Mouse (Mus musculus) testis, postnatal 14 days (tissue): ENCODE data around the gene Trim34b.
"Not testable (repeated sequence)": the region's sequence is repeated elsewhere in the genome, so short reads cannot be mapped to it uniquely, and the experiment has no call there.

Source experiments
- DNase-seq: peaks from one replicate; pipeline ENCODE4 v3.0.0; 2021; ENCODE audit warnings: low spot score

Gene Trim34b

DNA sequence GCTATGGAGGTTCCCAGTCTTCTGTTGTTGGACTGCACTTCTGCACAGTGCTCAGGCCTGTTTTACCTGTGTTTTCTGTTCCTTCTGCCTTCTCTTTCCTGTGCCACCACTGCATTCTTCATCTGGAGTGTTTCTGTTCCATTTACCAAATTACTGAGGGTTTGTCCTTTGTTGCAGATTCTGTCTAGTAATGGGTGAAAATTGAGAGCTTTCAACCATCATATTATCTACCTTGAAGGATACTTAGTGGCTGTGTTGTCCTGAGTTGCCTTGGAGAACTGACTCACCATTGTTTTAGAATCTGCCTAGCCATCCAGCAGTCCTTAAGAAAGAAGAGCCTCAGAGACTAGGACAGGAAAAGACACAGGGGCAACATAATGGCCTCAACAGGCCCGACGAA lies at the start of gene Trim34b:
TSS of gene Trim34b (plus strand) at position 301 of the 400 bp plus-strand sequence.
- not testable (repeated sequence) for DNase-seq

DNA sequence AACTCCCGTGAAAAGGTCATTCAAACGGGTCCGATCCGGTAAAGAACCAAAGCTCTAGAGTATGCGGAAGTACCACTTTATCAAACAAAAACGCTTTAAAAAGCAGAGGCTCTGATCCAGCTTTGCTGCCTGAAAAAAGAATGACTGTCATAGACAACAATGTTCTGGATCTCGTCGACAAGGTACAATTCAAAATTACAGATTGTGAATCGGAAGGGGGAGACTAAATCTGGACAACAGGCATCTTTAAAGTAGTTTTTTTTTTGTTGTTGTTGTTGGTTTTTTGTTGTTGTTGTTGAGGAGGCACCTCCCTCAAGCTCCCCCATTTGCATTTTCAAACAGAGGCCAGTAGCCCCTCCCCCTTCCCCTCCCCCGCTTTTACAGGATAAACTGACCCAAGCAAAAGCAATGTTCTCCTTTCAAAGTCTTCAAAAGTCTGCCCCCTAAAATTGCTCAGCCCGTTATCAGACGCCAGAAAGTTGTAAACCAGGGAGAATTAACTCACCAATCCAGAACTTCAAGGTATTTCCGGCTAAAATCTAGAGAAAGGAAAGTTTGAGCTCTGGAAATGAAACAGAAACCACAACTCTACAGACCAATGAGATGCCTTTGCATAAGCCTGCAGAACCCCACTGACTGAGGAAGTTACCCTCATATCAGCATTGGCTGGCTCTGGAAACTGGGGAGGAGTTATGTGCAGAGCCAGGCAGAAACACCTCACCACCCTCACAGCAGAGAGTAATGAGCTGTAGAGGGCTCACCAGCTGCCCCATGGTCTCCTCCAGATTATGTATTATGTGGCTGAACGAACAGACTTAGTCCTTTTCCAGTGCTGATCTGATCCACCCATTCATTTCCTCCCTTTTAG lies 41.5 kb upstream of the Trim34b start, which contains the start of gene Trim5:
TSS of gene Trim5 (minus strand) at position 519 of the 868 bp plus-strand sequence.
- DNase-seq = not testable (repeated sequence)

DNA sequence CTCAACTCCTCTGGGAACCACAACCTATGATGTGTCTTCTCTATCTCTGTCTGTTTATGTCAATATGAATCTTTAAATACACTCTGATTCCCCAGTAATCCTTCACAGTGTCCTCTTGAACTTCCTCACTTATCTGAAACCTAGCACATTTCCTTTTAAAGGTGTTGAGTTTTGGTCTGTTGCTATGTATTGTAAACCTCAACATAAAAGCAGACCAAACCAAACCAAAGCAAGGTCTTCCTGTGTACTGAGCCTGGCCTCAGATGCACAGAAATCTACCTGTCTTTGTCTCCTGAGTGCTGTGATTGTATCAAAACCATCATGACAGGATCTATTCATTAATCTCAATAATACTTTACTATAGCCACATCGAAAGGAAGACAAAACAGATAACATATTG lies 38.6 kb upstream of the Trim34b start:
- DNase-seq = no peak

DNA sequence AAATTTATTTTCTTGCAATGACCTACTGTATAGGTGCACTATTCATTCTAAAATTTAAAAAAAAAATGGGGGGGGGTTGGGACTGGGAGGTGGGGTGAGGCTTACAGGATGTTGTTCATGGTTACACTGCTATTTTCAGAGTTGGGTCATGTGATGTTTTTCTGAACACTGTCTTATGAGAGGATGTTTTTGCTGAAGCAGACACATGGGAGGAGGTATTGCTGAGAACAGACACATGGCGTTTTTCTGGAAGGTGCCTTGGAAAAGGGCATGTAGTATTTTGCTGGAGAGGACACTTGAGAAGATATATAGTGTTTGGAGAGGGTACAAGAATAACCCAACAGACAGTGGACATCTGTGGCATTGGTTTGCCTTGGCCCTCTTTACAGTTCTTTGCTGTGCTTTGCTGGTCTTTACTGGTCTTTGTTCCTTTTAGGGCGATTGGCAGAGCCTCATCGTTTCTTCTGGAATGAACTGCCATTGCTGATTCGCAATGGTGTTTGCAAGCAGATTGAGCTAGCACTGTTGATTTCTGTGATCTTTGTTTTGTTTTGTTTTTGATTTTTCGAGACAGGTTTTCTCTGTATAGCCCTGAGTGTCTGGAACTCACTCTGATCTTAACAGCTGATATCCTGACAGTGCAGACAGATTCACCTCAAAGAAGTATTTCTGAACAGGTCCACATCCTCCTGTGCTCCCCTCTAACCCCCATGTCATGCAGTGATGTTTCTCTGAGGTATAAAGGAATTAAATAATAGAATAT lies 37.5 kb upstream of the Trim34b start:
- no peak for DNase-seq

DNA sequence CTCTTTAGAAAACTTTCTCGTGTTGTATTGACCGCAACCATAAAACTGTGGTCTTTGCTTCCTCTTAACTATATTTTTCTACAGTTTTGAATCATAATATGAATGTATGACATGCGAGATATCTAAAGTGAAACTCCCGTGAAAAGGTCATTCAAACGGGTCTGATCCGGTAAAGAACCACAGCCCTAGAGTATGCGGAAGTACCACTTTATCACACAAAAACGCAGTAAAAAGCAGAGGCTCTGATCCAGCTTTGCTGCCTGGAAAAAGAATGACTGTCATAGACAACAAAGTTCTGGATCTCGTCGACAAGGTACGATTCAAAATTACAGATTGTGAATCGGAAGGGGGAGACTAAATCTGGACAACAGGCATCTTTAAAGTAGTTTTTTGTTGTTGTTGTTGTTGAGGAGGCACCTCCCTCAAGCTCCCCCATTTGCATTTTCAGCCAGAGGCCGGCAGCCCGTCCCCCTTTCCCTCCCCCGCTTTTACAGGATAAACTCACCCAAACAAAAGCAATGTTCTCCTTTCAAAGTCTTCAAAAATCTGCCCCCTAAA lies 14.4 kb upstream of the Trim34b start:
- DNase-seq = no peak

DNA sequence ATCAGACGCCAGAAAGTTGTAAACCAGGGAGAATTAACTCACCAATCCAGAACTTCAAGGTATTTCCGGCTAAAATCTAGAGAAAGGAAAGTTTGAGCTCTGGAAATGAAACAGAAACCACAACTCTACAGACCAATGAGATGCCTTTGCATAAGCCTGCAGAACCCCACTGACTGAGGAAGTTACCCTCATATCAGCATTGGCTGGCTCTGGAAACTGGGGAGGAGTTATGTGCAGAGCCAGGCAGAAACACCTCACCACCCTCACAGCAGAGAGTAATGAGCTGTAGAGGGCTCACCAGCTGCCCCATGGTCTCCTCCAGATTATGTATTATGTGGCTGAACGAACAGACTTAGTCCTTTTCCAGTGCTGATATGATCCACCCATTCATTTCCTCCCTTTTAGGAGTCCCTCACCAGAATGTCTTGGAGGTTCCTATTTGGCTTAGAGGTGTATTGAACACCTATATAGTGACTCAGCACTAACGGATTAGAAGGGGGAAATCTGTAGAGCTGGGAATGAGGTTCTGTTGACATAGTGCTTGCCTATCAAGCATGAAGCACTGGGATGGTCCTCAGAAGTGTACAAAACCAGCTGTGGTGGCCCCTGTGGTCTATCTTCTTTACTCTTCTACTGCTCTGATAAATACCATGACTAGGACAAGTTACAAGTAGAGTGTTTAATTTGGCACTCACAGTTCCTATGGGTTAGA lies 13.7 kb upstream of the Trim34b start, which contains the start of gene Trim12a:
TSS of gene Trim12a (minus strand) at position 98 of the 712 bp plus-strand sequence.
- not testable (repeated sequence) for DNase-seq

DNA sequence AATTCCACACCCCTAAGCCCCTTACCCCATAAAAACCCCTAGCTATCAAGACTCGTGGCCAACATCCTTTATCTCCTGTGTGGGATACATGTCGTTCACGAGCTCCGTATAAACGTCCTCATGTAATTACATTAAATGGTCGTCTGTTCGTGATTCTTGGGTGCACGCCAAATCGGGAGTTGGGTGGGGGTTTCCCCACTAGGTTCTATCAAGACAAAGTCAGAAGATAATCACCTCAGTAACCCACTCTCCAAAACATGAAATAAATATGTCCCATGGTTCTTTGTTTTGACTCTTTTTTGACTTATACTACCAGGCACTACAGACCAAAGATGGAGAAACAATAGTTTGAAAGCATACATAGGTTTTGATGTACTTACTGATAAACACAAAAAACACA lies 7.2 kb upstream of the Trim34b start:
- no peak for DNase-seq

DNA sequence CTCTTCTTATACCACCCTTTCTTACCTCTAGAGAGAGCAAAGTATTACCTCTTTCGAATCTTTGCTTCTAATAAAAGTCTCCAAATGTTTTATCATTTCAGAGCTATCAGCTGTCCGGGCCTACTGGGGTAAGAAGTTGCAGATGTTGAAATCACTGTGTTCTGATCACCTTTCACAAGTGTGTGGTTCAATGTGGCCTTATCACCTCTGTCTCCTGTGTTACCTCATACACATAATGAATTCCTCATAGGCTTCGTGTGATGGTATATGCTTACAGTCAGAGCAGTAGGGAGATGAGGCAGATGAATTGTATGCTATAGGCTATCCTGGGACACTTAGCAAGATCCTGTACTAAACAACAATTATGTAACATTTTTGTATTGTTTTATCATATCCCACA lies 6.3 kb downstream of the Trim34b start:
- not testable (repeated sequence) for DNase-seq

DNA sequence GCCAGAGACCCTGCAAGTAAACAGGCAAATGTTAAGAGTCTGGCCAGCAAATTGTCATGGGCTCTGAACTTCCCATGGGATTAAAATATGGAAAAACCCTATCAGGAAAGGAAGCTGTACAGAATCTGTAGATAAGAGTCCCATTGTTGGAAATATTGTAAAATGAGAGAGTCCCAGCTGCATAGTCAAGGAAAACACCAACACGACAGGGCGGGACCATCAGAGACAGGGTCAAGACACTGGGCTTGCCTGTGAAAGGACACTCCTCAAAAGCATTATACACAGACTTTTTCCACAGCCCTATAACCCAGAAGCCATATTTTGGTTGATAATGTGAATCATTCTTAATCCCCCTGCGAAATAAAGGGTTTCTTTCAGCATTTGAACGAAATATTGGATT lies 11.5 kb downstream of the Trim34b start:
- not testable (repeated sequence) for DNase-seq

DNA sequence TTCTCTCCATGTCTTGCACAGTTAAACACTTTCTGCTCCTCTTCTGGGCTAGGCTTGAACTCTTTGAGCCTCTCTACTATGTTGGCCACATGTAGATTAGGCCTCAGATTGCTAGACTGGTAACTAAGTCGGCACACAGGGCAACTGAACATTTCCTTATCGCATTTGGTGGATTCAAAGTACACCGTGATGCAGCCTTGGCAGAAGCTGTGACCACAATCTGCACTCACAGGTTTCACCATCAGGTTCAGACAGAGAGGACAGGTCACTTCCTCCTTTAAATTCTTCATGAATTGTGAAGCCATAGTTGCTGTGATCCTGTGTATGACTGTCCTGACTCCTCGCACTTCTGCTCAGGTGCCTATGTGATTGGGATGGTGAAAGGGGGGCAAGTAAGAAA lies 18.8 kb downstream of the Trim34b start:
- not testable (repeated sequence) for DNase-seq

DNA sequence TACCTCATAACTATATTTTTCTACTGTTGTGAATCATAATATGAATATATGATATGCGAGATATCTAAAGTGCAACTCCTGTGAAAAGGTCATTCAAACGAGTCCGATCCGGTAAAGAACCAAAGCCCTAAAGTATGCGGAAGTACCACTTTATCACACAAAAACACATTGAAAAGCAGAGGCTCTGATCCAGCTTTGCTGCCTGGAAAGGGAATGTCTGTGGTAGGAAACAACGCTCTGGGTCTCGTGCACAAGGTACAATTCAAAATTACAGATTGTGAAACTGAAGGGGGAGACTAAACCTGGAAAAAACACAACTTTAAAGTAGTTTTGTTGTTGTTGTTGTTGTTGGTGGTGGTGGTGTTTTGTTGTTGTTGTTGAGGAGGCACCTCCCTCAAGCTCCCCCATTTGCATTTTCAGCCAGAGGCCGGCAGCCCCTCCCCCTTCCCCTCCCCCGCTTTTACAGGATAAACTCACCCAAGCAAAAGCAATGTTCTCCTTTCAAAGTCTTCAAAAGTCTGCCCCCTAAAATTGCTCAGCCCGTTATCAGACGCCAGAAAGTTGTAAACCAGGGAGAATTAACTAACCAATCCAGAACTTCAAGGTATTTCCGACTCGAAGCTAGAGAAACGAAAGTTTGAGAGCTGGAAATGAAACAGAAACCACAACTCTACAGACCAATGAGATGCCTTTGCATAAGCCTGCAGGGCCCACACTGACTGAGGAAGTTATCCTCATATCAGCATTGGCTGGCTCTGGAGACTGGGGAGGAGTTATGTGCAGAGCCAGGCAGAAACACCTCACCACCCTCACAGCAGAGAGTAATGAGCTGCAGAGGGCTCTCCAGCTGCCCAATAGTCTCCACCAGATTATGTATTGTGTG lies 23.7 kb downstream of the Trim34b start, which contains the start of gene Trim12c:
TSS of gene Trim12c (minus strand) at position 646 of the 883 bp plus-strand sequence.
- peak; percentile 71 for DNase-seq

DNA sequence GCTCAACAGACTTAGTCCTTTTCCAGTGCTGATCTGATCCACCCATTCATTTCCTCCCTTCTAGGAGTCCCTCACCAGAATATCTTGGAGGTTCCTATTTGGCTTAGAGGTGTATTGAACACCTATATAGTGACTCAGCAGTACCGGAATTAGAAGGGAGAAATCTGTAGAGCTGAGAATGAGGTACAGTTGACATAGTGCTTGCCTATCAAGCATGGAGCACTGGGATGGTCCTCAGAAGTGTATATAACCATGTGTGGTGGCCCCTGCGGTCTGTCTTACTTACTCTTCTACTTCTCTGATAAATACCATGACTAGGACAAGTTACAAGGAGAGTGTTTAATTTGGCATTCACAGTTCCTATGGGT lies 24.3 kb downstream of the Trim34b start:
- DNase-seq = no peak

DNA sequence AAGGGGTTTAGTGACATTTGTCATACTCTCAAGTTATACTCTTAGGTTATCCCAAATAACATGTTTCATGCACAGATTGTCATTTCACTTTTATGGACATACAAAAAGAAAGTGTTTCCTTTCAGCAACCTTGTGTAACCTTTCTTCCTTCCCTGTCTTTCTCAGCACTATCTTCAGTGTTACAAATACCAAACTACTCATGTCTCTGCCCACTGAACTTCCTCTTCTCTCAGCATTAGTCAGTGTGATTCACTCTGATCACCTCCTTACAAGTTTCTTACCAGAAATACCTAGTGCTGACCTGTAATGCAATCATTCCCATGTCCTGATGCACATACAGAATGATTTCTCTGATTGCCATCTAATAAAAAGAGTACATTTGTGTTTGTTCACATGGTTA lies 37.1 kb downstream of the Trim34b start:
- DNase-seq = no peak

DNA sequence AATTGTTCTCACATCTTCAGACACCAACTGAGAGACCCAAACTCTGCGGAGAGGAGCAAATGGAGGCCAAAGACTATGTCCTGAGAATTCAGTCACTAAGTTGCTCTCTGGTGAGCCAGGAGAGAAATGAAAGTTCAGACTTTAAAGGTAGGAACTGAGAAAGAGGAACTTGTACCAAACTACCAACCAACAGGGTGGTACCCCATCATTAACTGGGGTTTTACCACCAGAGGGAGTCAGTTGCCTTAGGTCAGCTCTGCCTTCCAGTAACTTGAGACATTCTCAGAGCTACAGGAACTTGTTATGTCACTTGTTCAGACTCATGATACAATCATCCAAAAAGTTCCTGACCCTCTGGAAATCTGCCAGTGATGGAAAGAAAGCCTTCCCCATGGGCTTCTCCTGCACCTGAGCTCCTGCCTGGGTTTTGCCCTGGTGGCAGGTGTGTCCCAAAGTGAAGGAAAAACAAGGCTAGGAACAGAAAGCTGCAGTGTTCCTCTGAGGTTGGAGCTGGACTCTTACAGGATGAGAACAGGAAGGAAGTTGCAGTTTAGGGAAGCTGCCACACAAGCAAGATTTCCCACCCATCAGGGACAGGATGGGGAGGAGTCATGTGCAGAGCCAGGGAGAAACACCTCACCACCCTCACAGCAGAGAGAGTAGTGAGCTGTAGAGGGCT lies 40.6 kb downstream of the Trim34b start, which contains the start of gene Trim30b:
TSS of gene Trim30b (minus strand) at position 149 of the 679 bp plus-strand sequence.
- DNase-seq = no peak
